Mouse (Mus musculus) forebrain, embryonic 14.5 days (tissue): ENCODE data around the gene Skap2. TPM values are rescaled to one million over a fixed set of nuclear protein-coding genes. Genes with fewer than 3 reads are reported as not detected.

Source experiments
- ATAC-seq: fragments of 200-750 bp; cut with Nextera tagmentation; 2 replicates; pipeline ENCODE4 v1.8.0; 2017; ENCODE audit warnings: mild to moderate bottlenecking, moderate library complexity
- DNase-seq: peaks from one replicate; pipeline ENCODE4 v3.0.0-alpha.2; 2015; ENCODE audit warnings: low spot score
- H3K27ac ChIP-seq: fragments of 300-500 bp; sonication (generic); 2 replicates; pipeline ENCODE4 v1.5.1; 2014; ENCODE audit warnings: low read depth, mild to moderate bottlenecking, control low read depth, low read length, moderate library complexity
- H3K27me3 ChIP-seq: fragments of 300-500 bp; sonication (generic); replicated peaks from 2 replicates; pipeline ENCODE4 v1.6.1; 2014; ENCODE audit warnings: low read length, control low read depth, mixed read lengths; ENCODE audit not compliant: control insufficient read depth, insufficient read depth
- H3K36me3 ChIP-seq: fragments of 300-500 bp; sonication (generic); 2 replicates; pipeline ENCODE4 v1.6.1; 2014; ENCODE audit warnings: low read length, control low read depth; ENCODE audit not compliant: control insufficient read depth, insufficient read depth
- H3K4me1 ChIP-seq: fragments of 300-500 bp; sonication (generic); 2 replicates; pipeline ENCODE4 v1.6.1; 2014; ENCODE audit warnings: antibody characterized with exemption, low read length, control low read depth; ENCODE audit not compliant: control insufficient read depth, insufficient read depth
- H3K4me2 ChIP-seq: fragments of 300-500 bp; sonication (generic); 2 replicates; pipeline ENCODE4 v1.6.1; 2014; ENCODE audit warnings: mild to moderate bottlenecking, control low read depth, low read length
- H3K4me3 ChIP-seq: fragments of 300-500 bp; sonication (generic); 2 replicates; pipeline ENCODE4 v1.5.1; 2014; ENCODE audit warnings: low read depth, low read length, control low read depth
- H3K9ac ChIP-seq: fragments of 300-500 bp; sonication (generic); 2 replicates; pipeline ENCODE4 v1.6.1; 2014; ENCODE audit warnings: mild to moderate bottlenecking, low read length, control low read depth, moderate library complexity
- H3K9me3 ChIP-seq: fragments of 300-500 bp; sonication (generic); replicated peaks from 2 replicates; pipeline ENCODE4 v1.6.1; 2016; ENCODE audit warnings: low read length, control low read depth, mixed read lengths; ENCODE audit not compliant: control insufficient read depth
- WGBS: fragments of 180-500 bp; shearing (Covaris S2); extraction: QIAGEN DNeasy Blood & Tissue Kit; methylation state at CpG from one replicate; pipeline ENCODE4 v1.1.7; 2014; 5-methylcytosine and 5-hydroxymethylcytosine counted together
- polyA plus RNA-seq: library from polyadenylated mRNA; unstranded; fragments of >200 nt; fragmentation: Nextera tagmentation; extraction: Ambion mirVana; gene quantifications from 2 replicates; pipeline ENCODE4 v1.2.1, GENCODE M21; 2014

Gene Skap2
- polyA plus RNA-seq, 1 experiment from 2014 or later: 5.7 TPM

- H3K36me3 ChIP-seq: no peaks in the 10 kb centered on the region
- H3K4me3 ChIP-seq: no peak overlapping the region
- 60% methylated on average over 2 of the region's 2 CpGs for WGBS
- no peak overlapping the region for H3K9ac ChIP-seq
- DNase-seq (no peak), ATAC-seq (no peak)
- no peak overlapping the region for H3K27ac ChIP-seq
- no peak overlapping the region for H3K4me2 ChIP-seq
- no peaks in the 10 kb centered on the region for H3K27me3 ChIP-seq
- H3K9me3 ChIP-seq: no peaks in the 10 kb centered on the region
- no peaks in the 10 kb centered on the region for H3K4me1 ChIP-seq
These were observed 138.3 kb downstream of the Skap2 start for GRCm38 (mm10) chr6:51874035-51874434.

GRCm38 (mm10) chr6:51871135-51871534 is 141.2 kb downstream of the Skap2 start:
- Histone ChIP-seq H3K4me3 (no peak overlapping the region), H3K27ac (no peak overlapping the region), H3K36me3 (no peaks in the 10 kb centered on the region), H3K4me2 (no peak overlapping the region), H3K9ac (no peak overlapping the region), H3K9me3 (no peaks in the 10 kb centered on the region), H3K4me1 (no peaks in the 10 kb centered on the region), H3K27me3 (no peaks in the 10 kb centered on the region)
- peak; percentile 75 for DNase-seq
- ATAC-seq: no peak
- 15% methylated on average over 1 of the region's 1 CpGs for WGBS

GRCm38 (mm10) chr6:51870294-51870693 is 142.1 kb downstream of the Skap2 start:
- DNase-seq (peak; percentile 52), ATAC-seq (no peak)
- WGBS: 24% methylated on average over 1 of the region's 1 CpGs
- Histone ChIP-seq H3K9ac (no peak overlapping the region), H3K4me1 (no peaks in the 10 kb centered on the region), H3K4me2 (no peak overlapping the region), H3K4me3 (no peak overlapping the region), H3K36me3 (no peaks in the 10 kb centered on the region), H3K27me3 (no peaks in the 10 kb centered on the region), H3K9me3 (no peaks in the 10 kb centered on the region), H3K27ac (no peak overlapping the region)

- no peak overlapping the region for H3K27ac ChIP-seq
- H3K9ac ChIP-seq: no peak overlapping the region
- no peak for ATAC-seq
- no peaks in the 10 kb centered on the region for H3K4me1 ChIP-seq
- WGBS: 72% methylated on average over 3 of the region's 3 CpGs
- no peaks in the 10 kb centered on the region for H3K36me3 ChIP-seq
- no peak for DNase-seq
- H3K4me3 ChIP-seq: no peak overlapping the region
- no peak overlapping the region for H3K4me2 ChIP-seq
- no peaks in the 10 kb centered on the region for H3K9me3 ChIP-seq
- H3K27me3 ChIP-seq: no peaks in the 10 kb centered on the region
These were observed 145.8 kb downstream of the Skap2 start for GRCm38 (mm10) chr6:51866596-51866995.

GRCm38 (mm10) chr6:51863508-51863907 is 148.8 kb downstream of the Skap2 start:
- ATAC-seq (no peak), DNase-seq (no peak)

GRCm38 (mm10) chr6:51860300-51860699 is 152.0 kb downstream of the Skap2 start:
- no peak overlapping the region for H3K9ac ChIP-seq
- ATAC-seq (no peak), DNase-seq (no peak)
- 30% methylated on average over 8 of the region's 8 CpGs for whole genome bisulfite sequencing
- H3K4me3 ChIP-seq: no peak overlapping the region
- no peaks in the 10 kb centered on the region for H3K4me1 ChIP-seq
- no peak overlapping the region for H3K27ac ChIP-seq
- H3K27me3 ChIP-seq: no peaks in the 10 kb centered on the region
- no peaks in the 10 kb centered on the region for H3K9me3 ChIP-seq
- no peaks in the 10 kb centered on the region for H3K36me3 ChIP-seq
- H3K4me2 ChIP-seq: no peak overlapping the region

More at GRCm38 (mm10) chr6:51863508-51863907, 148.8 kb downstream of the Skap2 start:
- H3K27ac ChIP-seq: no peak overlapping the region
- H3K4me3 ChIP-seq: no peak overlapping the region
- no peaks in the 10 kb centered on the region for H3K9me3 ChIP-seq
- no peaks in the 10 kb centered on the region for H3K27me3 ChIP-seq
- no peak overlapping the region for H3K9ac ChIP-seq
- H3K36me3 ChIP-seq: no peaks in the 10 kb centered on the region
- no peaks in the 10 kb centered on the region for H3K4me1 ChIP-seq
- 71% methylated on average over 4 of the region's 4 CpGs for WGBS
- H3K4me2 ChIP-seq: no peak overlapping the region

- WGBS: under 1% methylated on average over 11 of the region's 11 CpGs
- Histone ChIP-seq H3K36me3 (no peaks in the 10 kb centered on the region), H3K27me3 (no peaks in the 10 kb centered on the region), H3K4me3 (no peak overlapping the region), H3K9ac (no peak overlapping the region), H3K9me3 (no peaks in the 10 kb centered on the region), H3K27ac (no peak overlapping the region), H3K4me2 (no peak overlapping the region), H3K4me1 (no peaks in the 10 kb centered on the region)
- peak; percentile 98 for DNase-seq
- peak; percentile 98 for ATAC-seq
These were observed 154.5 kb downstream of the Skap2 start for GRCm38 (mm10) chr6:51857821-51858220.

- Histone ChIP-seq H3K27ac (no peak overlapping the region), H3K4me1 (peaks cover 23% of the 10 kb centered on the region), H3K27me3 (0 out of 2 replicates have a peak, but pooled peaks cover 3% of the 10 kb centered on the region), H3K9ac (no peak overlapping the region), H3K4me2 (no peak overlapping the region), H3K36me3 (no peaks in the 10 kb centered on the region), H3K4me3 (no peak overlapping the region), H3K9me3 (no peaks in the 10 kb centered on the region)
- WGBS: 71% methylated on average over 3 of the region's 3 CpGs
- DNase-seq (no peak), ATAC-seq (no peak)
These were observed 159.1 kb downstream of the Skap2 start for GRCm38 (mm10) chr6:51853291-51853690.

GRCm38 (mm10) chr6:51852643-51853042 is 159.7 kb downstream of the Skap2 start:
- Histone ChIP-seq H3K27me3 (0 out of 2 replicates have a peak, but pooled peaks cover 3% of the 10 kb centered on the region), H3K36me3 (no peaks in the 10 kb centered on the region), H3K9ac (no peak overlapping the region), H3K4me3 (no peak overlapping the region), H3K4me2 (no peak overlapping the region), H3K4me1 (peaks cover 29% of the 10 kb centered on the region), H3K9me3 (no peaks in the 10 kb centered on the region), H3K27ac (no peak overlapping the region)
- WGBS: 71% methylated on average over 4 of the region's 4 CpGs
- DNase-seq: no peak
- ATAC-seq: no peak
